Mouse (Mus musculus) neural tube, embryonic 13.5 days (tissue): ENCODE measurements around the gene Trmt112. TPM values are rescaled to one million over a fixed set of nuclear protein-coding genes. Genes with fewer than 3 reads are reported as not detected.
A peak's percentile ranks its signal among the peaks of the same experiment; 100 is the strongest.

Experiments
- ATAC-seq: fragments of 200-750 bp; cut with Nextera tagmentation; 2 replicates; pipeline ENCODE4 v1.8.0; 2017; ENCODE audit warnings: low read depth, mild to moderate bottlenecking, moderate TSS enrichment, moderate library complexity
- H3K27ac ChIP-seq: fragments of 300-500 bp; sonication (generic); replicated peaks from 2 replicates; pipeline ENCODE4 v1.5.1; 2015; ENCODE audit warnings: moderate library complexity, mild to moderate bottlenecking, inconsistent platforms
- H3K27me3 ChIP-seq: fragments of 300-500 bp; sonication (generic); 2 replicates; pipeline ENCODE4 v1.6.1; 2015; ENCODE audit warnings: mild to moderate bottlenecking, inconsistent platforms
- H3K36me3 ChIP-seq: fragments of 300-500 bp; sonication (generic); 2 replicates; pipeline ENCODE4 v1.6.1; 2015; ENCODE audit warnings: mild to moderate bottlenecking, inconsistent platforms
- H3K4me1 ChIP-seq: fragments of 300-500 bp; sonication (generic); replicated peaks from 2 replicates; pipeline ENCODE4 v1.6.1; 2015; ENCODE audit warnings: inconsistent platforms
- H3K4me2 ChIP-seq: fragments of 300-500 bp; sonication (generic); 2 replicates; pipeline ENCODE4 v1.6.1; 2015; ENCODE audit warnings: inconsistent platforms, mild to moderate bottlenecking, moderate library complexity
- H3K4me3 ChIP-seq: fragments of 300-500 bp; sonication (generic); 2 replicates; pipeline ENCODE4 v1.5.1; 2015; ENCODE audit warnings: mild to moderate bottlenecking, inconsistent platforms
- H3K9ac ChIP-seq: fragments of 300-500 bp; sonication (generic); 2 replicates; pipeline ENCODE4 v1.6.1; 2015; ENCODE audit warnings: moderate library complexity, mild to moderate bottlenecking, inconsistent platforms
- H3K9me3 ChIP-seq: fragments of 300-500 bp; sonication (generic); 2 replicates; pipeline ENCODE4 v1.6.1; 2016; ENCODE audit warnings: inconsistent platforms
- WGBS: fragments of 180-500 bp; shearing (Covaris S2); methylation state at CpG from one replicate; pipeline ENCODE4 v1.1.7; 2015; 5-methylcytosine and 5-hydroxymethylcytosine counted together
- polyA plus RNA-seq: library from polyadenylated mRNA; unstranded; fragments of >200 nt; fragmentation: Nextera tagmentation; extraction: Ambion mirVana; gene quantifications from 2 replicates; pipeline ENCODE4 v1.2.1, GENCODE M21; 2015

Trmt112 gene
- polyA plus RNA-seq, 1 experiment from 2014 or later = 117 TPM

DNA sequence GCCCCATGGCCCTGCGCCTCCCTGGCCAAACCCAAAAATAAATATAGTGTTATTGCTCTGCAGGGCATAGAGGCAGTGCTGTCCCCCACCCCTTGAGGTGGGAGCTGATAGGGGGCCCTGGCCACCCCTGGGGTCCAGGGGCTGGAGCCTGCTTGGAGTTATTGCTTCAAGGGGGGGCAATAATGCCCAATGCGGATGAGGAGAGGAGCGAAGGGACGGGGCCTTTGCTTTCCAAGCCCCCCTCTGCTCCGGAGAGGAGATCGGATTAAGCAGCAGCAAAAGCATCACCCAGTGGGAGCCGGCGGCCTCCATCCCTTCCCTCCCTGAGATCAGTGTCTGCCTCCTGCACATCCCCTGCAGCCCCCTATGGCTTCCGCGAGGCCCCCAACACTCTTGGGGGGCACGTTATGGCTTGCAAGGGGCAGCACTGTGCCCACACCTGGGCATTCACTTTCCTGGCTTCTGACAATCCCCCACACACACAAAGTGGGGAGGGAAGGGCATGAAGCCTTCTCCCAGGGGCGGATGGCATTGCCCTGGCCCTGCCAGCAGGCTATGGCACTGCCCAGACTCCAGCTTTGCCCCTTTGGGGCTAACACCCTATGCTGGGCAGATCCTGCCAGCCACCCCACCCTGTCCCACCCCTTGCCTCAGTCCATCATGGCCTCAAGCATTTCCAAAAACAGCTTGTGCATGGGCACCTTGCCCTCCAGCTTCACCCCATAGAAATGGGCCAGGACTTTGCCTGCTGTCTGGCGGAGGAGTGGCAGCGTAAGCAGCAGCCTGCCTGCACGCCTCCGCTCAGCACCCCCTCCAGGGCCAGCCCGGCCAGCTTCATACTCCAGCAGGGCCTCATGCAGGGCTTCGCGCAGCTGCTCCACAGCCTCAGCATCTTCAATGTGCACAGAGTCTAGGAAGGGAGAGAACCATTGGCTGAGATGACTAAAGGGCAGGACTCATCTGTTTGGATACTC is 1.9 kb downstream of the Trmt112 start:
- Histone ChIP-seq H3K9ac (peak overlapping the region; percentile 46), H3K4me2 (peak overlapping the region; percentile 90), H3K27me3 (no peaks in the 10 kb centered on the region), H3K4me1 (peaks cover 37% of the 10 kb centered on the region), H3K27ac (no peak overlapping the region), H3K36me3 (peaks cover 43% of the 10 kb centered on the region), H3K9me3 (no peaks in the 10 kb centered on the region), H3K4me3 (peak overlapping the region; percentile 68)
- WGBS = 82% methylated on average over 19 of the region's 19 CpGs
- no peak for ATAC-seq

GRCm38 (mm10) chr19:6912205-6912970 is 2.9 kb downstream of the Trmt112 start:
- Histone ChIP-seq H3K4me2 (no peak overlapping the region), H3K27me3 (no peaks in the 10 kb centered on the region), H3K4me3 (no peak overlapping the region), H3K27ac (no peak overlapping the region), H3K9ac (no peak overlapping the region), H3K36me3 (peaks cover 34% of the 10 kb centered on the region), H3K9me3 (no peaks in the 10 kb centered on the region), H3K4me1 (peaks cover 33% of the 10 kb centered on the region)
- ATAC-seq = no peak
- 95% methylated on average over 15 of the region's 15 CpGs for WGBS

GRCm38 (mm10) chr19:6913036-6913435 is 3.5 kb downstream of the Trmt112 start:
- Histone ChIP-seq H3K9me3 (no peaks in the 10 kb centered on the region), H3K4me1 (peaks cover 26% of the 10 kb centered on the region), H3K36me3 (peaks cover 34% of the 10 kb centered on the region), H3K27ac (no peak overlapping the region), H3K4me2 (no peak overlapping the region), H3K9ac (no peak overlapping the region), H3K4me3 (no peak overlapping the region), H3K27me3 (no peaks in the 10 kb centered on the region)
- WGBS = 88% methylated on average over 6 of the region's 6 CpGs
- ATAC-seq = no peak

DNA sequence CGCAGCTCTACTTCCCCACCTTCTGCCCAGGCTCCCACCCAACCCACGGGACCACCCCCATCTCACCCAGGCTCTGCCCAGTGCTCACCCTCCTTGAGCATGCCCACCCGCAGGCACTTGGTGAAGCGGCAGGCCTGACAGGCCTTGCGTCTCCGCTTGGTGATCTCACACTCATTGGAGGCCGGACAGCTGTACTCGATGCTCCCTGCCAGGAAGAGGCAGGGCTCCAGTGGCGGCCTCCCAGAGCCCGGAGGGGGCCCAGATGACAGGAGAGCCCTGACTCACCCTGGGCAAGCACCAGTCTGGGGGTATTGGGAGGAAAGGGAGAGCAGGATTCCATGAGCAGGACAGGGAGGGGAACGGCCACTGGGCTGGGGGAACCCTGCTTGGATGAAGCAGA is 4.5 kb downstream of the Trmt112 start:
- 92% methylated on average over 11 of the region's 11 CpGs for WGBS
- no peaks in the 10 kb centered on the region for H3K9me3 ChIP-seq
- H3K9ac ChIP-seq = no peak overlapping the region
- no peak overlapping the region for H3K4me2 ChIP-seq
- no peak overlapping the region for H3K4me3 ChIP-seq
- no peak overlapping the region for H3K27ac ChIP-seq
- ATAC-seq = no peak
- H3K4me1 ChIP-seq = peaks cover 17% of the 10 kb centered on the region
- peaks cover 34% of the 10 kb centered on the region for H3K36me3 ChIP-seq
- no peaks in the 10 kb centered on the region for H3K27me3 ChIP-seq

DNA sequence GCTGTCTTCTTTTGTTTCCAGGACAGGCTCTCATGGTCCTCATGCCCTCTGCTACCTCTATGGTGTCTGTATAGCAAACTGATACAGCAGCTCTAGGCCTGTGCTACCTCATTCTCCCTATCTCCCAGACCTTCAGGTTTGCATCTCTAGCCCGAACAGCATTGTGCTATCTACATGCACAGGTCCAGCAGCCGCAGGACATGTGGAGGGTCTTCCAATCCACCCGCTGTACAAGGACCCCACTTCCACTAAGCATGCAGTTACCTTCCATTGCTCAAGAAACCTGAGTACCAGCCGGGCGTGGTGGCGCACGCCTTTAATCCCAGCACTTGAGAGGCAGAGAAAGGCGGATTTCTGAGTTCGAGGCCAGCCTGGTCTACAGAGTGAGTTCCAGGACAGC is 5.0 kb downstream of the Trmt112 start:
- Histone ChIP-seq H3K27me3 (no peaks in the 10 kb centered on the region), H3K4me1 (peaks cover 17% of the 10 kb centered on the region), H3K27ac (no peak overlapping the region), H3K4me2 (no peak overlapping the region), H3K9ac (no peak overlapping the region), H3K4me3 (no peak overlapping the region), H3K9me3 (no peaks in the 10 kb centered on the region), H3K36me3 (peaks cover 34% of the 10 kb centered on the region)
- WGBS = 93% methylated on average over 9 of the region's 9 CpGs
- no peak for ATAC-seq

DNA sequence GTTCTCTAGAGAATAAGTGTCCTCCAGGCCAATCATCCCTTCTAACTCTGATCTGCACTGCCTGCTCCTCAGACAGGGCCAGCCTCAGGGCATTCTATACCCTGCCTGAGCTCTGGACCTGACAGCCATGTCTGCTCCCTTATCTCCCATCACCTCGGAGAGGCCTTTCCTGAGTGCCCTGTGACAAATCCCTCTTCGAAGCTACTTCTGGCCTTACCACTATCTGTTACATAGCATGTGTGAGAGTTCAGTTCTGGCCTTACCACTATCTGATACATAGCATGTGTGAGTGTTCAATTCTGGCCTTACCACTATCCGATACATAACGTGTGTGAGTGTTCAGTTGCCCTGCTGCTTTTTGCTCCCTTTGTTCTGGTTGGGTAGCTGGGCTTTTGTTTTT is 5.8 kb downstream of the Trmt112 start:
- no peaks in the 10 kb centered on the region for H3K27me3 ChIP-seq
- ATAC-seq = no peak
- 91% methylated on average over 4 of the region's 4 CpGs for WGBS
- no peak overlapping the region for H3K27ac ChIP-seq
- H3K4me2 ChIP-seq = no peak overlapping the region
- peaks cover 24% of the 10 kb centered on the region for H3K4me1 ChIP-seq
- no peak overlapping the region for H3K9ac ChIP-seq
- no peak overlapping the region for H3K4me3 ChIP-seq
- H3K36me3 ChIP-seq = peaks cover 34% of the 10 kb centered on the region
- H3K9me3 ChIP-seq = no peaks in the 10 kb centered on the region

GRCm38 (mm10) chr19:6916496-6916895 is 7.0 kb downstream of the Trmt112 start:
- Histone ChIP-seq H3K4me3 (no peak overlapping the region), H3K4me1 (peaks cover 26% of the 10 kb centered on the region), H3K27ac (no peak overlapping the region), H3K4me2 (no peak overlapping the region), H3K9me3 (no peaks in the 10 kb centered on the region), H3K9ac (no peak overlapping the region), H3K27me3 (no peaks in the 10 kb centered on the region), H3K36me3 (peaks cover 28% of the 10 kb centered on the region)
- ATAC-seq = no peak
- 78% methylated on average over 4 of the region's 4 CpGs for WGBS

- H3K9ac ChIP-seq = no peak overlapping the region
- peaks cover 9% of the 10 kb centered on the region for H3K27me3 ChIP-seq
- no peak overlapping the region for H3K4me2 ChIP-seq
- no peaks in the 10 kb centered on the region for H3K9me3 ChIP-seq
- H3K36me3 ChIP-seq = peaks cover 10% of the 10 kb centered on the region
- H3K4me3 ChIP-seq = no peak overlapping the region
- no peak overlapping the region for H3K27ac ChIP-seq
- ATAC-seq = no peak
- peaks cover 23% of the 10 kb centered on the region for H3K4me1 ChIP-seq
- WGBS = 91% methylated on average over 4 of the region's 4 CpGs
Observed at GRCm38 (mm10) chr19:6918321-6918720, 8.8 kb downstream of the Trmt112 start.

DNA sequence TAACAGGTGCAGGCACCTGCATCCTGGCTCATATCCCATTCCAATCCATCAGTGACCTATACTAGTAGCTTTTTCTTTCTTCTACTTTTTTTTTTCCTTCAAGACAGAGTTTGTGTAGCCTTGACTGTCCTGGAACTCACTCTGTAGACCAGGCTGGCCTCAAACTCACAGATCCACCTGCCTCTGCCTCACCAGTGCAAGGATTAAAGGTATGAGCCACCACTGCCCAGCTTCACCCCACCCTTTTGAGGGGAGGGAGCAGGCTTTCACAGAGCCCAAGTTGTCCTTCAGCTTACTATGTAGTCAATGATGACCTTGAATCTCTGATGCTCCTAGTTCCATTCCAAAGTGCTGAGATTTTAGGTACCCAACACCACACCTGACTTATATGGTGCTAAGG is 9.9 kb downstream of the Trmt112 start:
- ATAC-seq = no peak
- no peak overlapping the region for H3K4me3 ChIP-seq
- no peak overlapping the region for H3K9ac ChIP-seq
- no peak overlapping the region for H3K27ac ChIP-seq
- H3K36me3 ChIP-seq = no peaks in the 10 kb centered on the region
- peak overlapping the region; percentile 97 for H3K4me2 ChIP-seq
- H3K4me1 ChIP-seq = peaks cover 23% of the 10 kb centered on the region
- H3K9me3 ChIP-seq = no peaks in the 10 kb centered on the region
- H3K27me3 ChIP-seq = peaks cover 20% of the 10 kb centered on the region

DNA sequence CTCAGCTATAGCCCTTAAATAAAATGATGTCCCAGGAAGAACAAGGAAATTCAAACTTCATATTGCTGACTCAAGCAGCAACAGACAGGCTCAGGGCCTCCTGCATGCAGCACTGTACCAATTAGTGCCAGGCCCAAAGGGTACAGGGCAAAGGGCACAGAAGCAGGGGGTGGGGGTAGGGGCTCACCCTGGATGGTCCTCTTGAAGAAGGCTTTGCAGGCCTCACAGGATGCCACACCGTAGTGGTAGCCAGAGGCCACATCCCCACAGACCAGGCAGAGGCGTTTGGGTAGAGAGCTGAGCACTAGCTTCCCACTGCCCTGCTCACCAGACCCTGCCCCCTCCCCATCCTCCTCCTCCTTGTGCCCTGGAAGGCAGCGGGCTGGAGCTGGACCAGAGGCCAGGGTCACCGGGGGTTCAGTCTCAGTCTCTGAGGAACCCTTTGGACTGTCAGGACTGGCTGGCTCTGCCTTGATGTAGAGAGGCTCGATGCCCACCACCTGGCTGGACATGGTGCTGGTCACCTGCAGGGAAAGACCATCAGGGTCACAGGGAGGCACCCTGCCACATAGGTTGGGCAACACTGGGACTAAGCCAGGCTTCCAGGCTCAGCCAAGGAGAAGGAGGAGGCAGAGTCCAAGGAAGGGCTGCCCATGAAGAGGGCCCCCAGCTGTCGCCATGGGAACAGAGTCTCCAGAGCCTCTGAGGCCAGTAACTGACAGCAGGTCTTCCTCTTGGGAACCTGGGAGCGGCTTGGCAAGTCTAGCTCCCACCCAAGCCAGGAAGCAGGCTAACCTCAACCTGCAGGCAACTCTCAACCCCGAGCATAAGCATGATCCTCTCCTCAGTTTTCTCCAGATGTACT is 10.6 kb downstream of the Trmt112 start:
- H3K4me3 ChIP-seq = peak overlapping the region; percentile 75
- H3K4me2 ChIP-seq = peak overlapping the region; percentile 97
- H3K27ac ChIP-seq = no peak overlapping the region
- no peaks in the 10 kb centered on the region for H3K36me3 ChIP-seq
- WGBS = 40% methylated on average over 8 of the region's 8 CpGs
- peaks cover 27% of the 10 kb centered on the region for H3K27me3 ChIP-seq
- no peak for ATAC-seq
- no peaks in the 10 kb centered on the region for H3K9me3 ChIP-seq
- peaks cover 29% of the 10 kb centered on the region for H3K4me1 ChIP-seq
- H3K9ac ChIP-seq = peak overlapping the region; percentile 91

GRCm38 (mm10) chr19:6920741-6921636 is 11.5 kb downstream of the Trmt112 start:
- ATAC-seq = peak; percentile 41
- peaks cover 38% of the 10 kb centered on the region for H3K4me1 ChIP-seq
- peaks cover 36% of the 10 kb centered on the region for H3K27me3 ChIP-seq
- peak overlapping the region; percentile 92 for H3K27ac ChIP-seq
- peak overlapping the region; percentile 91 for H3K9ac ChIP-seq
- 2% methylated on average over 48 of the region's 48 CpGs for WGBS
- peak overlapping the region; percentile 75 for H3K4me3 ChIP-seq
- H3K36me3 ChIP-seq = no peaks in the 10 kb centered on the region
- H3K4me2 ChIP-seq = peak overlapping the region; percentile 97
- no peaks in the 10 kb centered on the region for H3K9me3 ChIP-seq
